Mouse (Mus musculus): ENCODE measurements at regions not wholly inside any gene's neighbourhood (a gene's known extent, or its start where the extent isn't known, plus 50 kb on each side); places are given as distances from the start of the nearest gene placed in this dataset.

DNA sequence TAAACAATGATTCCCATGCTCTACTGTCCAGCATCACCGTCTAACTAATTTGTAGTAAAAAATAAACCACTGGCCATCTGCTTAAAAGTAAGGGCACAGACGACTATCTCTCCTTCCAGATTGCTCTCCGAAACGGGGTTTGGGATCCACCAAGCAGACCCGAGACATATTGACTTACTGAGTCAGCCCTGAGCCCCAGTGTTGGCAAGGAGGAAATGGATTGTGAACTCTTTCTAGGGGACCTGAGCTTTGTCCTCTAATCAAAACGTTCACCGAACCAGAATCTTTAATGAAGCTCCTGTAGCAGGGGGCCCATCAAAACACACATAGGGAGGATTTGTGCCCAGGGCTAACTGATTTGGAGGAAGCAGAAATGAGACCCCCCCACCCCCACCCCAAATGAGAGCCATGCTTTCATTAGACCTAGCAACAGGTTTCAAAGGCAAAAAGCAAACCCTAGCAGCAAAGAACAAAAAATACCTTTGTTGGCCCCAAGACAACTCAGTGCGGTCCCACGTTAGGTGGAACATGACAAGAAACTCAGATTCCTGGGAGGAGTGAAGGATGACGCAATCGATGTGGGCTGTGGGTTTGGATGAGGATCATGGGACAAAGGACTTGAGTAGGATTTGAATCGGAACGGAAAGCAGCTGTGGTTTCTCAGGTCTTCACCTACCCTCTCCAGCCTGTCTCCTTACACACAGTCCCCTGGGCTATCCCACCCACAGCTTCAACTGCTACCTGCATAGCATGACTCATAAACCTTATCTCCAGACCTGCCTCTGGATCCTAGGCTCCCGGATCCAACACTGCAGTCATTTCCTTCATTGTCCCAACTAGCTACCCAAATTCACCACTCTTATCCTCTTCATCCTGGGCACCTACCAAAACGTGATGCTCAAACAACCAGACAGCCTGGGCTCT is 62.2 kb upstream of the Rreb1 start:
- no peak overlapping the region for H3K27ac ChIP-seq
- H3K4me3 ChIP-seq = no peak overlapping the region
- no peaks in the 10 kb centered on the region for H3K27me3 ChIP-seq
- no peak overlapping the region for H3K4me2 ChIP-seq
- no peak overlapping the region for H3K9ac ChIP-seq
- no peaks in the 10 kb centered on the region for H3K9me3 ChIP-seq
- 82% methylated on average over 15 of the region's 15 CpGs for WGBS
- H3K4me1 ChIP-seq (replicated peaks) = no peaks in the 10 kb centered on the region
- ATAC-seq (ENCODE audit: low FRiP score) = no peak
- H3K36me3 ChIP-seq = no peaks in the 10 kb centered on the region

DNA sequence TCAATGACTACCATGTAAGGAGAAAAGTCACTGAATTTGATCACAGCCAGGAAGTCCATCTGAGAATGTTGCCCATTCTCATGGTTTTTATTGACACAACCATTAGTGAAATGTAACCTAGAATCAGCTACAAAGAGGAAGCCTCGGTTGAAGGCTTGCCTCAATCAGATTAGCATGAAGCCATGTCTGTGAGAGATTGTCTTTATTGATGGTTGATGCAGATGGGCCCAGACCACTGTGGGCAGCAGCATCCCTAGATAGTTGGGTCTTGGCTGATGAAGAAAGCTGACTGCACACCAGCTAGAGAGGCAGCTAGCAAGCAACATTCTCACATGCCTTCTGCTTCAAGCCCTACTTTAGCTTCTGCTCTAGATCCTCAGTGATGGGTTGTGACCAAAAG is 60.4 kb upstream of the Rreb1 start:
- no peak for ATAC-seq (ENCODE audit: low FRiP score)

DNA sequence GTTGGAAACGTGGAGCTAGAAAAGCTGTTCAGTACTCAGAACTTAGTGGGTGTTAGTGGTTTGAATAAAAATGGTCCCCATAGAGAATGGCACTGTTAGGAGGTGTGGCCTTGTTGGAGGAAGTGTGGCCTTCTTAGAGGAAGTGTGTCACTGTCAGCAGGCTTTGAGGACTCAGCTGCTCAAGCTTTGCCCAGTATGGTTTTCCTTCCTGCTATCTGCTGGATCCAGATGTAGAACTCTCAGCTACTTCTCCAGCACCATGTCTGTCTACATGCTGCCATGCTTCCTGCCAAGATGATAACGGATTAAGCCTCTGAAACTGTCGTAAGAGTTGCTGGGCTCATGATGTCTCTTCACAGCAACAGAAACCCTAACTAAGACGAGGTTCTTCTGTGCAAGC is 59.8 kb upstream of the Rreb1 start:
- no peak for ATAC-seq (ENCODE audit: low FRiP score)
- WGBS = 80% methylated on average over 4 of the region's 4 CpGs
- no peak overlapping the region for H3K4me3 ChIP-seq

More for the DNA sequence above, 60.4 kb upstream of the Rreb1 start:
- Histone ChIP-seq H3K27ac (no peak overlapping the region), H3K9ac (no peak overlapping the region), H3K9me3 (no peaks in the 10 kb centered on the region), H3K4me2 (no peak overlapping the region), H3K4me3 (no peak overlapping the region), H3K36me3 (no peaks in the 10 kb centered on the region), H3K4me1 (replicated peaks) (no peaks in the 10 kb centered on the region), H3K27me3 (no peaks in the 10 kb centered on the region)
- 89% methylated on average over 1 of the region's 1 CpGs for WGBS

More for the DNA sequence above, 59.8 kb upstream of the Rreb1 start:
- Histone ChIP-seq H3K27ac (no peak overlapping the region), H3K9me3 (no peaks in the 10 kb centered on the region), H3K9ac (no peak overlapping the region), H3K4me1 (replicated peaks) (no peaks in the 10 kb centered on the region), H3K27me3 (no peaks in the 10 kb centered on the region), H3K36me3 (no peaks in the 10 kb centered on the region), H3K4me2 (no peak overlapping the region)

Measured in hindbrain, embryonic 13.5 days (tissue).